Mouse (Mus musculus): ENCODE results near the gene Gpr142.

Gene Gpr142

DNA sequence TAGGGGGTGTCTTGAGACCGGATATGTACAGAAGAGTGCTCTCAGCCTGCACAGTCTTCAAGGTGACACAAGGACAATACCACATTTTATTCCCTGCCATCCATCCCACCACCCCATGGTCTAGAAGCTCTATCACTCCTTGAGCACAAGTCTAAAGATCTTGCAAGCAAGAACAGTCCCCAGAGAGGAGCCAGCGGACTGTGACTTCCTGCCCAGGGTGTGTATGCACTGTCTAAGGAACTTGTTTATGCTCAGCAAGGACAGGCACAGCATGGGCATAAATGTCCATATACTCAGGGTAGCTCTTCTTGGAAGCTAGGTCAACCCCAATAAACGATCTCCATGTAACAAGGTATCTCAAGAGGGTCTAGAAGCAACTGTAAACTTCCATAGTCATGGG is 743 bp upstream of the Gpr142 start:
- no peak for DNase-seq (ENCODE audit: extremely low read depth, insufficient read length, low spot score)

DNA sequence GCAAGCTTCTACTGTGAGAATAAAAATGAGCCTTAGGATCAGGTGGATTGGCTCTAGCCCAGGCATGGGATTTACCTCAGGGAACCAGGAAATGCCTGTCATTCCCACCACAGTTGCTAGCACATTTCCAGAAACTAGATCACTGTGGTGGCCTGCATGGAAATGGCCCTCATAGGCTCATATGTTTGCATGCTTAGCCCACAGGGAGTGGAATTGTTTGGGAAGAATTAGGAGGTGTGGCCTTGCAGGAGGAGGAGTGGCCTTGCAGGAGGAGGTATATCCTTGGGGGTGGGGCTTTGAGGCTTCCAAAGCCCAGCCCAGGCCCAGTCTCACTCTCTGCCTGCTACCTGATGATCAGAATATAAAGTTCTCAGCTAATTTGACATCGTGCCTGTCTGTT is 3.2 kb downstream of the Gpr142 start:
- DNase-seq (ENCODE audit: extremely low read depth, insufficient read length, low spot score): no peak

DNA sequence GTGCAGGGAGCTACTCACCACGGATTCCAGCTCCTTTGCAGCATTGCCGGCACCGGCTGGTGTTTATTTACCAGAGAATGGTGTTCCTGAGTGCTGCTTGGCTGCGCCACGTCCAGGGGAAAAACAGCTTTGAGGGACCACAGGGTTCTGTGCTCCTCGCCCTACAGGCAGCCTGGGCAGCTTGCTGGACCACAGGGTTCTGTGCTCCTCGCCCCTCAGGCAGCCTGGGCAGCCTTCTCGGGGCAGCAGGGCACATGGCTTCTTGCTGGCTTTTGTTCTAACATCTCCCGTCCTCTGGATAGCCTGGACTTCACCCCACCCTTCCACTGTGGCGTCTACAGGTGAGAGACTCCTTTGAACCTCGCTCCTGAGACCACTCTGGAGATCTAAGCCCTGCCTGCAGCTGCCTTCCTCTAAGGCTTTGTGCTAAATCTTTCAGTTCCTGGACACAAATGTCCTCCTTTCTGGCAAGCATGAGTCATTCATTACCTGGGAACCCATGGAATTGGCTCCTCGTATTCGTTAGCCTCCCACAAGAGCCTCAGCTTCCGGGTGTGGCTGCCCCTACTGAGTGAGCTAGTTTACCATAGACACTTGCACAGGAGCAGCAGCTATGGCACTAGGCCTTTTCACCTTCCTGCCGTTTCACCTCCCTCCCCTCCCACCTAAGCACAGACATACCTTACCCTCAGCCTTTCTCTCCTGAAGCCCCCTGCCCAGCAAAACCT is 4.0 kb downstream of the Gpr142 start:
- no peak for DNase-seq (ENCODE audit: extremely low read depth, insufficient read length, low spot score)

DNA sequence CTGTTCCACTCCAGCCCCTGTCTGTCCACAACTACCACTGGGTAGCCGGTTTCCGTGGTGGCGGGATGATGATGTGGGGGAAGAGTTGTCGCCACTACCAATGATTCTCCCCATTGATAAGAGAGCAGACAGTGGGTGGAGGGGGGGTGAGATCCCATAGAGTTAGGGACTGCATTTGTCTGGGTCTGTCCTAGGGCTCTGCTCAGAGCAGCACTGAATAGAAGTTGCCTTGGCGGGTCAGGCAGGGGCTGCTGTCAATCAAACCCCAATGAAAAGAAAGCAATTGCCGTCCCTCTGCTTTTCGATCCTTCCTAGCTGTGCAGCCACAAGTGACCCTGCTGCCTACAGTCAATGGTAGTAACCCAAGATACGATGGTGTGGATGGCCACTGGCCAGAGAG is 5.3 kb downstream of the Gpr142 start:
- DNase-seq (ENCODE audit: extremely low read depth, insufficient read length, low spot score): no peak

DNA sequence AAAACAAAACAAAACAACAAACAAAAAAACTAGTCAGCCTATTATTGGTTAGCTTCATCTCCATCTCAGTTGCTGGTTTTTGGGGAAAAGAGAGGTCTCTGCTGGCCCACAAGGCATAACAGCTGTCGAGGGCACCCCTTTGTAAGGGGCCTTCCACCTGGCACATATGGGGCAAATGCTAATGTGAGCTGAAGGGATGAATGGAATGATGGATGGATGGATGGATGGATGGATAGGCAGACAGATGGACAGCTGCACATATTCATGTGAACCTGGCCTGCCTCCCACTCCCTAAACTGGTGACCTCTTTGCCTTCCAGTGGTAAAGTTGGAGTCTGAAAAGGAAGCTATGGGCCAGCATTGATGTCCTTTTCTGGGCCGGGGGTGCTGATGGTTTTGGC is 8.3 kb downstream of the Gpr142 start:
- no peak for DNase-seq (ENCODE audit: extremely low read depth, insufficient read length, low spot score)

DNA sequence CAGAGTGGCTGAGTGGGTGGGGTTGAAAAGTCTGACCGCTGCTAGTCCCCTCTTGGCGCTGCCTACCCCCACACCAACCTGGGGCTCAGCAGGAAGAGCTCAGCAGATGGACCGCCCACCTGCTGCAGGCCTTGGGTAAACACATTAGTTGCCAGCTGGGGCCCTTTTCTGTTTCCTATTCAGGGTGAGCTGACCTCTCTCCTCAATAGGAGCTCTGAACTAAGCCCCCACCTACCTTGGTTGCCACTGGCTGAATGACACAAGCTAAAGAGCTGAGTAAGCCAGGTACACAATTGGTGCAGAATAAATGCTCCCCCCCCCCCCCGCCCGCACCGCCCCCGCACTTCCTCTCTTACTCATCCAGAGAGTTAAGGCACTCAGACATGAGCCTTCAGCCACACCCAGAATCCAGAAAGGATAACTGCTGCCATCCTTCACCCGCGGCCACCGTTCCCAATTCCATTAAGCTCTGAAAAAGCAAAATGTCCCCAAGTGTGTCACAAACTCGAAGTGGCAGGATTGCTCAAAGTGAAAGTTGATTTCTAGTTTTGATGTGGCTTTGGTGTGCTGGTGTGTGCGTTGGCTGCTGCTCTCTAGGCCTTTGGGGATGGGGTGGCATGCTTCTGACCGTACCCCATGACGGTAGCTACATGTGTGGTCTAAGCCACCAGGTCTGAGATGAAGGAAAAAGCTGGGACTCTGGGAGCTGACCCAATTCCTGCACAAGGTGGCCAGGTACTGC is 9.1 kb downstream of the Gpr142 start:
- no peak for DNase-seq (ENCODE audit: extremely low read depth, insufficient read length, low spot score)

DNA sequence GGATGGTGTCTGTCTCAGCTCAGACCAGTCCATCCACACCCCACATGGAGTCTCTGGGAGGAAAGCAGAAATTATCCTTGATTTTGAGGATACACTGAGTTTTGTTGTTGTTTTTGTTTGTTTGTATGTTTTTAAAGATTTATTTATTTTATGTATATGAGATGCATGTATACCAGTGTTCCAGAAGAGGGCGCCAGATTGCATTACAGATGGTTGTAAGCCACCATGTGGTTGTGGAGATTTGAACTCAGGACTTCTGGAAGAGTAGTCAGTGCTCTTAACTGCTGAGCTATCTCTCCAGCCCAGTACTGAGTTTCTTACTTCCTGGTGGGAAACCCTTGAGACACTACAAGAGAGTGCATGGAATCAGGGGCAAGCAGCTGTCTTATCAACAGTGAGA is 10.6 kb downstream of the Gpr142 start:
- DNase-seq (ENCODE audit: extremely low read depth, insufficient read length, low spot score): no peak

DNA sequence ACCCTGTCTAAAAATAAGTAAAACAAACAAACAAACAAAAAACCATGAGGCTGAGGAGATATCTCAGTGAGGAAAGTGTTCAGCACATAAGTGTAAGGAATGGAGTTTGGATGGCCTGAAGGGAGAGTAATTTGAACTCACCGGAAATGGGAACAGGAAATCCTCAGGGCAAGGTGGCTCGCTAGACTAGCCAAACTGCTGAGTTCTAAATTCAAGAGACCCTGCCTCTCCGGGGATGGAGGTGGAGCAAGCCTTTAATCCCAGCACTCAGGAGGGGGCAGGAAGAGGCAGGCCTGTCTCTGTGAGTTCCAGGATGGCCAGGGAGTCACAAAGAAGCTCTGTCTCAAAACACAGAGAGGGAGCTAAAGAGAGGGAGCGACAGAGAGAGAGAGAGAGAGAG is 11.6 kb downstream of the Gpr142 start:
- DNase-seq (ENCODE audit: extremely low read depth, insufficient read length, low spot score): no peak

DNA sequence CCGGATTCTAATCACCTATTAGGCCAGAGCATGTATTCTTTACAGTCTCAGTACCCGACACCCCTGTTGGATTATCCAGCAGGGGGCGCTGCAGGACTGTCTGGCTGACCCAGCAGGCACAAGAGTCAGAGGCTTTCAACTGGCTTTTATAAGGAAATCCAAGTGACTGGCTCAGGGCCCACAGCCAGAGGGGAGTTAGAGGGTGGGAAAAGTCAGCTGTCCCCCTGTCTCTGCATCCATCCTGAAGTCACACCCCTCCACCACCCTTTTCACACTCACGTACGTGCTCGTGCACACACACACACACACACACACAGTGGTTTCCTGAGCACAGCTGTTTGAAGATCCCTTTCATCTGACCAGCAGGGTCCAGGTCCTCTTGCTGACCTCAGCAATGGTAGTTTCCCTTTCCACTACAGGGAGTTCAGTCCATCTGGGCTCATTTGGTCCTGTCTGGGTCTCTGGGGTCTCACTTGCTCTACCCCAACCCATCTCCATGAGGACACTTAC is 14.1 kb downstream of the Gpr142 start:
- peak; percentile 58 for DNase-seq (ENCODE audit: extremely low read depth, insufficient read length, low spot score)

DNA sequence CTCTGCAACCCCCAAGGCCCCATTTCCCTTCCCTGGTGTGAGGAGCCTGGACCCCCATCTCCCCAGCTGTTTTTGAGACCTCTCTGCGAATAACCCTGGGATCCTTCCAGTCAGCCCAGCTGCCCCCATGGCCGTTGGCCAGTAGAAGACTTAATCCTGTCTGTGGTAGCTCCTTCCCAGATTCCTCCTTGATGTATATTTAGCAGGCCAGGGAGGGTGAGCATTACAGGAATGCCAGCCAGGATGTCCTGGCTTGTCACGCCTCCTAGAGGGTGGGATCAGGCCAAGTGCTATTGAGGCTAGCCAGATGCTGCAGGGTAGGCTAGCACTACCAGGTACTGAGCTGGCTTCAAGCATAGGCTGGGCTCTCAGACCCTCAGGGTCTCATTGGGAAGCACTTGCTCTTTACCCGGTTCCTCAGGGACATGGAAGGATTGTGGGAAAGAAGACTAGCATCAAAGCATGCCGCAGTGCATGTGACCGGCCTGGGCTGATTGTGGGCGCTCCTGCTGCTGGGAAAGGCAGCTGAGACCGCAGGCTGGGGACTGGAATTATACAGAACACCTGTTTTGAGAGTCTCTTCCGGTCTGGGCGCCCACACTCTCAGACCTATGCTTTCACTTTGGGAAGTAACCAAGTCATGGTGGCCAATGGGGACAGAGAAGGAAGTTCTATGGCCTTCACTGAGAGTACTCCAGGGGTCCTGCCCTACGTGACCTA is 16.3 kb downstream of the Gpr142 start:
- no peak for DNase-seq (ENCODE audit: extremely low read depth, insufficient read length, low spot score)

DNA sequence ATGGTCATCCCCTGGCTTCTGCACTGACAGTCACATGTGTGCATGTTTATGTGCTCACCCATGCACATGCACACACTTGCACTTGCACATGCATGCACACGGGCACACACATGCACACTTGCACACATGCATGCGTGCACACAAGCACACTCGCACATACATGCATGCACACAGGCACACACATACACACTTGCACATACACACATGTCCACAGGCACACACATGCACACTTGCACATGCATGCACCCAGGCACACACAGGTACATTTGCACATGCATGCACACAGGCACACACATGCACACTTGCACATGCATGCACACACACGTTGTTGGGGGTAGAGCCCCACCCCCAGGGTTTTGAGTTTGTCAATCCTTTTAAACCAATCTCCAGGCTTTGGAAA is 18.2 kb downstream of the Gpr142 start:
- no peak for DNase-seq (ENCODE audit: extremely low read depth, insufficient read length, low spot score)

DNA sequence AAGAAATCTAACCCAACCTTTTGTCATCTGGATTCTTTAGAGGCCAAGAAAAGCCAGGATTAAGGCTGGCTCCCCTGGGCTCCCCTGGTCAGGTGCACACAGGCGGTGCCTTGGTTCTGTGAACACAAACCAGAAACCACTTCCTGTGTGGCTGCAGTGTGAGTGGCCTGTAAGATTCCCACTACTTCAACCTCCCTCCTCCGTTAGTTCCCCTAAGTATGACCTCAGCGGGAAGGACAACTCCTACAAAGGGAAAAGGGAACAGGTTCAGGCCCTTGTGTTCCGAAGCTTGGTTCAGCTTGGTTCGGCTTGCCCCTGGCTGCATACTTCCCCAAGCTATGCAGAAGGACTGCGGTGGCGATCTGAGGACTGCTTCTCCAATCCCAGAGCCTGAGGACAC is 19.5 kb downstream of the Gpr142 start:
- DNase-seq (ENCODE audit: extremely low read depth, insufficient read length, low spot score): no peak

DNA sequence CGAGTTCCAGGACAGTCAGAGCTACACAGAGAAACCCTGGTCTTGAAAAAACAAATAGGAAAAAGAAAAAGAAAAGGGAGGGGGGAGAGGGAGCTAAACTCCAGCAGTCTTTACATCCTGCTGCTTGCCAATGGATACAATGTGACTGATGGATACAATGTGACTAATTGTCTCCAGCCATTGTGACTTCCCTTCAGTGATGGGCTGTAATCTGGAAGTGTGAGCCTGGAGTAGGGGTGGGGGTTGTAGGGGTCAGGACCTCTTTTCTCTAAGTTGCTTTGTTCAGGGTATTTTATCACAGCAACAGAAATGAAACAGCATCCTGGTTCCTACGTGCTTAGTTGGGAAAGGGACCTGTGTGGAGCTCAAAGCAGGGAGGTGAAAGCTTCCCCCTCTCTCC is 20.4 kb downstream of the Gpr142 start:
- DNase-seq (ENCODE audit: extremely low read depth, insufficient read length, low spot score): no peak

DNA sequence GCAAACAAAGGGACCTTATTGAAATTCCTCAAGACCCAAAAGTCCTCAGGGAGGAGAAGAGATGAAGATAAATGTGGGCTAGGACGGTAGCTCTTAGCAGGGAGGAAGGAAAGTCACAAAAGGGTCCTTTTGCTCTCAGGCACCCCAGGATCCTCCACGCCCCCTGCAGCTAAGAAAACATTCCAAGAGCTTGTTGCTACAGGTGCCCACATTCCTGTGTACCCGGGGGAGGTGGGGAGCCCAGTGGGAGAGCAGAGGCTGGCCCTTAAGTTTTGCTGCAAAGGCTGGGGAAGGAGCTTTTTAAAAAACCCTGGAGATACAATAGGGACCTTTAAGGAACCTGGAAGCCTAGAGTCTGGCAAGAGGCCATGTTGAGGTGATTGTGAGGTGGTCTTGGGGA is 21.7 kb downstream of the Gpr142 start:
- no peak for DNase-seq (ENCODE audit: extremely low read depth, insufficient read length, low spot score)

DNA sequence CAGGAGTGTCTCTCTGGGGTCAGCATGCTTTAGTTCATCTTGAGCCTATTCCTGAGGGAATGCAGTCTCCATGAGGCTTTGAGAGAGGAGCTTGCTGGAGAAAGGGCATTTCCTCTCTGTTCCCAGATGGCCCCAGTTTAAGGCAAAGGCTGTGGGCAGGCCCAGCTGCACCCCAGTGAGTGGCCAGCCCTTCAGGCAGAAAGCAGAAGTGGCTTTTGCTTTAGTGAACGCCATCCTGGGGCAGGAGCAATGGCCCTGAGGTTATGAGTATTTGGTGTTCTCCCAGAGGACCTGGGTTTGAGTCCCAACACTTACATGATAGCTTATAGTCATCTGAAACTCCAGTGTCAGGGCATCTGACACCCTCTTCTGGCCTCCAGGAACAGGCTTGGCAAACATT is 22.6 kb downstream of the Gpr142 start:
- no peak for DNase-seq (ENCODE audit: extremely low read depth, insufficient read length, low spot score)

DNA sequence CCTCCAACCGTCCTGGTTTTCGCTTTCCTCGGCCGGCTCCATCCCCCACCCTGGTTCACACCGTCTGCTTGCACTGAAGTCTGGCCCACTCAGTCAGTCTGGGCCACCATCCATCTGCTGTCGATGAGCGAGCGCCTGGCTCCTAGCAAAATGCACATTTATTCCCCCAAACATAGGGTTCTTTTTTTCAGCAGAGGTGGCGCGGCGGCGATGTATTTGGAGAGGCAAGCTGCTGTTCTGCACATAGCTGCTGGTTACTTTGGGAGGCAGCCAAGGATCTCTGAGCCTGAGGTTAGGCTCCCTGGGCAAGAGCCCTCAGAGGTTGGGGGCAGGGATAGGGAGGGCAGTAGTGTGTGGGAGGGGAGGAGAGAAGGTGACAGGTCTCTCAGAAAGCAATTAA is 24.0 kb downstream of the Gpr142 start:
- peak; percentile 65 for DNase-seq (ENCODE audit: extremely low read depth, insufficient read length, low spot score)

DNA sequence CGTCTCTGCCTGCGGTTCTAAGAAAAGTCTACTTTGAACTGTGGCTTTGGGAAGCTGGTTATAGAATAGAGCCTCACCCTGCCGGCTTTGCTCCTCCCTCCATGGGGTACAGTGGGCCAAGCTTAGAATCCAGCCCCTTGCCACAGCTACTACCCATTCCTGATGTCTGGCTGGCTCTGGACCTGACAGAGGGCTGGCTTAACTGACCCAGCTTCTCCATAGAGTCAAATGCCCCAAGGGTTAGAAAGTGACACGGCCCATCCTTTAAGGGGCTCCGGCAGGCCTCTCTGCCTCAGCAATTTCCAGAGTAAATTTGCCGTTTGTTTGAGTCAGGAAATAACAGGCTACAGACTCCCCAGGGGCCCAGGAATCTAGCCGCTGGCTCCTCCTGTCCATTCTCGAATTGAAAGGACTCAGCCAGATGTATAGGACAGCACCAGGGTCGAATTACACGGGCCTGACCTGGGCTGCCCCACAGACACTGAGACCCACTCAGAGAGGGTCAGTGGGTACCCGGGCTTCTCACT is 24.5 kb downstream of the Gpr142 start:
- no peak for DNase-seq (ENCODE audit: extremely low read depth, insufficient read length, low spot score)

DNA sequence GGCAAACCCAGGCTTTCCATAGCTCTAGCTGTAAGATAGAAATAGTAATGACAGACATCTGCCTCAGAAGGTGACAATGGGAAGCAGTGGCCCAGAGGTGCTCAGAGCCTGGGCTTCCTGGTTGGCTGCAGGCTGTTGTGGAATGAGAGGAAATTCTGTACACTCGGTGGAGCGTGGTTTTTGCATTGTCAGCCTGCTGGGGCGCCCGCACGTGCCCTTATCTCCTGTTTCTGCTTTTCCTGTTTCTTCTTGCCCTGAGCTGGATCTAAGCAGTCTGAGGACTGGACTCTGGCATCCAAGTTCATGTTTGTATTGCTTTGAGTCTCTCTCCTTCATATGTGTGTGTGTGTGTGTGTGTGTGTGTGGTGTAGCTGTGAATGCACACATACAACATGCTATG is 28.0 kb downstream of the Gpr142 start:
- no peak for DNase-seq (ENCODE audit: extremely low read depth, insufficient read length, low spot score)

DNA sequence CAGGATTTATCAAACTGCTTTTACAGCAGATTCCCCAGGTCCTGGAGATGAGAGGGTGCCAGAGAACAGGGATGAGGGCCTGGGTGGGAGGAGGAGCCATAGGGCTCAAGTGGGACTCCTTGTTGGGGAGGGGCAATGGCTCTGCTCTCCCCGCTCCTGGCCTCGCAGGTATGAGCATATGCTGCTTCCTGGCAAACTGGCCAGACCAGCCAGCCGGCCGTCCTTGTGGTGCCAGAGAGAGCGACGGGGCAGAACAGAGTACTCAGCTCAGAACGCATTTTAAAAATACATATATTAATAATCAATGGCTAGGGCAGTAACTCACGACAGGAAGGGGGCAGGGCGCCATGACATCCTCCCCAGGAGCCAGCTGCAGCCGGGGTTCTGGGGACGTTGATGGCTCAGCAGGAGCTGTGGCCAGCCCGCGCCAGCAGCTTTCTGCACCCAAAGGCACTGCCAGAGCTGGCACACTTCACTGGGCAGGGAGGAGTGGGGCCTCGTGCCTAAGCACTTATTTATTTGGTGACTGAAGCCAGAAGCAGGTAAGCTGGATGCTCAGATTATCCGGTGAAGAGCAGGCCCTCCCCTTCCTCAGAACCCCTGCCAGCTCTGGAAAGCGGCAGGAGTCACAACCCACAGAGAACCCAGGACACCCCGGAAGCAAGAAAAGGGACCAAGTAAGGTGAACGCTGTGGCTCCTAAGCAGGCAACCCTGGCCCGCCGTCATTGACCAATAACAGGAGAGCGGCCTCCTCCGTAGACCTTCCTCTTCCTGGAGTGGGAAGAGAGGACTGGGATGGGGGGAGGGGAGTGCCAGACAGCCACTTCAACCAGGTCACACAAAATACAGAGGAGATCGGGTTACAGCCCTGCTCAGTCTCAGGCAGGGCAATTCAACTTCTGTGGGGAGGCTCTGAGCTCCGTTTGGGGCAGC is 31.0 kb downstream of the Gpr142 start:
- DNase-seq (ENCODE audit: extremely low read depth, insufficient read length, low spot score): peak; percentile 63

DNA sequence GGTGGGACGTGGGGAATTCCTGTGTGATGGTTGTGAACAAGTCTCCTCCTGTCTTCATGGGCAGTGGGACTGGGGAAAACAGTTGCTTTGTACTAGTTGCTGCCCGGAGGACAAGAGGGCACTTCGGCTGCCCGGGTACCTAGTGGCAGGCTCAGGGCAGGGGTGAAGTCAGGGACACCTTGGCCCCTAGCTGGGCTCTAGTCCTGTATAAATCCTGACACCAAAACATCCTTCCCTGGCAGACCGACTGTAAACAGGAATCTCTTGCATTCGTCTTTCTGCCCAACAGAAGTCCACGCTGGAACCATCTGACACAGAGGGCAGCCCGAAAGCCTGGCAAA is 31.7 kb downstream of the Gpr142 start:
- DNase-seq (ENCODE audit: extremely low read depth, insufficient read length, low spot score): no peak
